Mouse (Mus musculus) liver (tissue): ENCODE results near the gene Gm8897.
"Not testable (repeated sequence)": the region's sequence is repeated elsewhere in the genome, so short reads cannot be mapped to it uniquely, and the experiment has no call there.

ENCODE experiments used
- DNase-seq: peaks from one replicate; pipeline ENCODE4 v3.0.0-alpha.2; 2020; ENCODE audit warnings: mixed read lengths

The Gm8897 gene

GRCm38 (mm10) chr5:11416118-11416517 is at the start of gene Gm8897:
Gene Gm8897 (plus strand): TSS chr5:11416418.
- DNase-seq = not testable (repeated sequence)

- DNase-seq = not testable (repeated sequence)
Measured at GRCm38 (mm10) chr5:11416691-11417090, 473 bp downstream of the Gm8897 start.
